Mouse (Mus musculus) MEL (cell line): ENCODE results near the gene Mrm3. TPM values are rescaled to one million over a fixed set of nuclear protein-coding genes. Genes with fewer than 3 reads are reported as not detected.

Experiments
- DNase-seq: peaks from one replicate; pipeline ENCODE4 v3.0.0; 2011; ENCODE audit warnings: low read depth, low spot score
- H3K27ac ChIP-seq: 2 replicates; pipeline ENCODE4 v1.5.1; 2012; ENCODE audit warnings: low read depth, mild to moderate bottlenecking, control low read depth, low read length, moderate library complexity; ENCODE audit not compliant: control insufficient read depth
- H3K27me3 ChIP-seq, 2 experiments: fragments of 150-350 bp in 1 of 2; sonication (generic) in 1 of 2; 2 replicates each; pipeline ENCODE4 v1.6.1; 2012; ENCODE audit warnings: low read length in 2 of 2, mild to moderate bottlenecking in 2 of 2, improper control_type of control experiment in 1 of 2, moderate library complexity in 1 of 2; ENCODE audit not compliant: insufficient read depth in 2 of 2, control insufficient read depth in 1 of 2
- H3K36me3 ChIP-seq, 2 experiments: 2 replicates each; pipeline ENCODE4 v1.6.1; 2012 to 2014; ENCODE audit warnings: low read length in 2 of 2, improper control_type of control experiment in 1 of 2, inconsistent platforms in 1 of 2, mild to moderate bottlenecking in 1 of 2; ENCODE audit not compliant: insufficient read depth in 2 of 2, control insufficient read depth in 1 of 2
- H3K4me1 ChIP-seq, 2 experiments: fragments of 150-350 bp in 1 of 2; sonication (generic) in 1 of 2; 2 replicates each; pipeline ENCODE4 v1.6.1; 2012; ENCODE audit warnings: low read length in 2 of 2, improper control_type of control experiment in 1 of 2, mild to moderate bottlenecking in 1 of 2; ENCODE audit not compliant: insufficient read depth in 2 of 2, control insufficient read depth in 1 of 2
- H3K4me3 ChIP-seq, 2 experiments: fragments of 150-350 bp in 1 of 2; sonication (generic) in 1 of 2; 2 replicates each; pipeline ENCODE4 v1.5.1; 2012; ENCODE audit warnings: low read depth in 2 of 2, low read length in 2 of 2, mild to moderate bottlenecking in 2 of 2, moderate library complexity in 2 of 2, control low read depth in 1 of 2, improper control_type of control experiment in 1 of 2; ENCODE audit not compliant: control insufficient read depth in 1 of 2, insufficient read depth in 1 of 2
- H3K79me2 ChIP-seq: 2 replicates; pipeline ENCODE4 v1.6.1; 2012; ENCODE audit warnings: mild to moderate bottlenecking, low read length, moderate library complexity; ENCODE audit not compliant: control insufficient read depth, poor library complexity, insufficient read depth
- H3K9ac ChIP-seq: 2 replicates; pipeline ENCODE4 v1.6.1; 2012; ENCODE audit warnings: low read depth, mild to moderate bottlenecking, control low read depth, low read length, moderate library complexity; ENCODE audit not compliant: control insufficient read depth, poor library complexity, severe bottlenecking
- H3K9me3 ChIP-seq: fragments of 150-350 bp; sonication (generic); replicated peaks from 2 replicates; pipeline ENCODE4 v1.6.1; 2012; ENCODE audit warnings: mild to moderate bottlenecking, low read length, improper control_type of control experiment, moderate library complexity; ENCODE audit not compliant: insufficient read depth
- CHD2 ChIP-seq: IDR thresholded peaks from 2 replicates; pipeline ENCODE4 v1.6.1; 2011; ENCODE audit warnings: low read length, improper control_type of control experiment
- CTCF ChIP-seq, 3 experiments: IDR thresholded peaks in 2 of 3; conservative IDR thresholded peaks in 1 of 3; 2 replicates each; pipeline ENCODE4 v1.5.1; 2011 to 2012; ENCODE audit warnings: low read length in 3 of 3, low read depth in 2 of 3, mild to moderate bottlenecking in 2 of 3, improper control_type of control experiment in 1 of 3, inconsistent platforms in 1 of 3, mixed read lengths in 1 of 3, moderate library complexity in 1 of 3; ENCODE audit not compliant: control insufficient read depth in 1 of 3, insufficient read depth in 1 of 3, poor library complexity in 1 of 3, severe bottlenecking in 1 of 3
- EP300 ChIP-seq, 2 experiments: IDR thresholded peaks; 2 replicates each; pipeline ENCODE4 v1.6.1; 2011; ENCODE audit warnings: improper control_type of control experiment in 2 of 2, low read length in 2 of 2, low read depth in 1 of 2, mild to moderate bottlenecking in 1 of 2
- GABPA ChIP-seq: IDR thresholded peaks from 2 replicates; pipeline ENCODE4 v1.6.1; 2012; ENCODE audit warnings: low read depth, mild to moderate bottlenecking, inconsistent platforms, low read length, improper control_type of control experiment, moderate library complexity
- GATA1 ChIP-seq: IDR thresholded peaks from 2 replicates; pipeline ENCODE4 v1.6.1; 2011; ENCODE audit warnings: low read depth, low read length, improper control_type of control experiment
- JUND ChIP-seq: IDR thresholded peaks from 2 replicates; pipeline ENCODE4 v1.6.1; 2011; ENCODE audit warnings: low read depth, mild to moderate bottlenecking, improper control_type of control experiment, low read length
- MAFK ChIP-seq: IDR thresholded peaks from 2 replicates; pipeline ENCODE4 v1.6.1; 2011; ENCODE audit warnings: low read depth, mild to moderate bottlenecking, low read length, improper control_type of control experiment, borderline replicate concordance
- MAZ ChIP-seq: IDR thresholded peaks from 2 replicates; pipeline ENCODE4 v1.6.1; 2012; ENCODE audit warnings: low read depth, mild to moderate bottlenecking, inconsistent platforms, low read length, improper control_type of control experiment
- MEF2A ChIP-seq: IDR thresholded peaks from 2 replicates; pipeline ENCODE4 v1.6.1; 2014; ENCODE audit warnings: low read depth, mild to moderate bottlenecking, inconsistent platforms, low read length, improper control_type of control experiment; ENCODE audit not compliant: poor library complexity, insufficient replicate concordance, severe bottlenecking; ENCODE audit errors: extremely low read depth
- MXI1 ChIP-seq: IDR thresholded peaks from 2 replicates; pipeline ENCODE4 v1.6.1; 2011; ENCODE audit warnings: mild to moderate bottlenecking, low read depth, low read length, improper control_type of control experiment
- MYB ChIP-seq: IDR thresholded peaks from 2 replicates; pipeline ENCODE4 v1.6.1; 2011; ENCODE audit warnings: mild to moderate bottlenecking, low read depth, low read length, improper control_type of control experiment
- NELFE ChIP-seq: IDR thresholded peaks from 2 replicates; pipeline ENCODE4 v1.6.1; 2011; ENCODE audit warnings: low read depth, low read length, improper control_type of control experiment
- POLR2A ChIP-seq, 2 experiments: IDR thresholded peaks; 2 replicates each; pipeline ENCODE4 v1.6.1; 2011 to 2012; ENCODE audit warnings: low read length in 2 of 2, mild to moderate bottlenecking in 2 of 2, control low read depth in 1 of 2, improper control_type of control experiment in 1 of 2, low read depth in 1 of 2, moderate library complexity in 1 of 2; ENCODE audit not compliant: control insufficient read depth in 1 of 2, insufficient read depth in 1 of 2, poor library complexity in 1 of 2
- POLR2AphosphoS2 ChIP-seq: IDR thresholded peaks from 2 replicates; pipeline ENCODE4 v1.6.1; 2011; ENCODE audit warnings: low read length, improper control_type of control experiment
- RAD21 ChIP-seq: IDR thresholded peaks from 2 replicates; pipeline ENCODE4 v1.6.1; 2011; ENCODE audit warnings: mild to moderate bottlenecking, low read depth, low read length, improper control_type of control experiment
- RCOR1 ChIP-seq: IDR thresholded peaks from 2 replicates; pipeline ENCODE4 v1.6.1; 2012; ENCODE audit warnings: low read depth, mild to moderate bottlenecking, inconsistent platforms, low read length, improper control_type of control experiment
- SIN3A ChIP-seq: IDR thresholded peaks from 2 replicates; pipeline ENCODE4 v1.6.1; 2012; ENCODE audit warnings: low read length, improper control_type of control experiment, inconsistent platforms
- SMC3 ChIP-seq: IDR thresholded peaks from 2 replicates; pipeline ENCODE4 v1.6.1; 2011; ENCODE audit warnings: low read depth, low read length, improper control_type of control experiment
- TAL1 ChIP-seq: IDR thresholded peaks from 2 replicates; pipeline ENCODE4 v1.6.1; 2012; ENCODE audit warnings: mild to moderate bottlenecking, inconsistent platforms, low read length, moderate library complexity, mixed read lengths
- TBP ChIP-seq: IDR thresholded peaks from 2 replicates; pipeline ENCODE4 v1.8.0; 2011; ENCODE audit warnings: low read depth, low read length, improper control_type of control experiment
- ZC3H11A ChIP-seq: IDR thresholded peaks from 2 replicates; pipeline ENCODE4 v1.6.1; 2012; ENCODE audit warnings: low read depth, mild to moderate bottlenecking, inconsistent platforms, low read length, improper control_type of control experiment
- ZKSCAN1 ChIP-seq: IDR thresholded peaks from 2 replicates; pipeline ENCODE4 v1.6.1; 2012; ENCODE audit warnings: low read depth, mild to moderate bottlenecking, inconsistent platforms, low read length, improper control_type of control experiment, moderate library complexity
- ZMIZ1 ChIP-seq: IDR thresholded peaks from 2 replicates; pipeline ENCODE4 v1.6.1; 2012; ENCODE audit warnings: low read depth, mild to moderate bottlenecking, inconsistent platforms, low read length, improper control_type of control experiment, moderate library complexity
- ZNF384 ChIP-seq: IDR thresholded peaks from 2 replicates; pipeline ENCODE4 v1.6.1; 2012; ENCODE audit warnings: low read depth, mild to moderate bottlenecking, inconsistent platforms, low read length, improper control_type of control experiment
- polyA plus RNA-seq, 2 experiments: library from polyadenylated mRNA; stranded (reverse) in 1 of 2; unstranded in 1 of 2; fragments of >175 nt in 1 of 2; fragments of >200 nt in 1 of 2; gene quantifications; 2 replicates each; pipeline versions ENCODE4 v1.2.1 to v1.2.4; 2012; ENCODE audit warnings: low replicate concordance in 2 of 2, low read depth in 1 of 2; ENCODE audit not compliant: insufficient read length in 2 of 2, insufficient read depth in 1 of 2, missing spikeins in 1 of 2
- total RNA-seq: library from RNA; depleted of rRNA; stranded (reverse); fragments of 300-350 nt; gene quantifications from 2 replicates; pipeline ENCODE4 v1.2.3, GENCODE M21; 2012

The Mrm3 gene
- total and polyA plus RNA-seq, 3 experiments: 27.7 to 65.7 TPM; not detected in 1

DNA sequence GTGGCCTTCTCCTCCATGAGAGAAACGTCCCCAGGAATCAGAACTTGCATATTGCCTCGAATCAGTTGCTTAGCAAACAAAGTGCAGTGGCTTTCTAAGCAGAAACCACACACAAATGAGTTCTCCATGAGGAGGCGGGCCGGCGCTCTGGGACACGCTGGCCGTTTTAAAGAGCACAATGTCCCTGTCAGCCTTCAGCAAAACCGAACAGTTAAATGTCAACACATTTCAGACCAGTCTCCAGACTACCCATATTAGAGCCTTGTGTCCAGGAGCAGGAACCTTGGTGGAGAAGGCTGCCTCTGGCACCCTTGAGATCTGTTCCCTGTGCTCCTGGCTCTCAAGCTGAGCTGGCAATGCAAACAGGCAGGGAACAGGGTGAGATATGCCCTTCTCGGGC lies 53.7 kb downstream of the Mrm3 start:
- Histone ChIP-seq H3K36me3 (peaks cover 0 to 1% of the 10 kb centered on the region in 2 experiments; a peak in 2 of 4 replicates), H3K9ac (no peak overlapping the region), H3K79me2 (no peaks in the 10 kb centered on the region), H3K4me1 (peaks cover 0 to 3% of the 10 kb centered on the region in 2 experiments; a peak in 1 of 4 replicates), H3K27ac (no peak overlapping the region), H3K9me3 (no peaks in the 10 kb centered on the region), H3K4me3 (no peak overlapping the region), H3K27me3 (no peaks in the 10 kb centered on the region)
- TF ChIP-seq CTCF (IDR thresholded peaks at IDR 0.05 in 2 of 3, conservative IDR thresholded peaks at IDR 0.05 in 1 of 3; ENCODE audit: control insufficient read depth in 1 of 3, insufficient read depth in 1 of 3, low read depth in 2 of 3, low read length in 3 of 3, poor library complexity in 1 of 3, severe bottlenecking in 1 of 3): no peak
- TF ChIP-seq POLR2A (IDR thresholded peaks at IDR 0.05; ENCODE audit: control insufficient read depth in 1 of 2, insufficient read depth in 1 of 2, low read depth in 1 of 2, low read length in 2 of 2, poor library complexity in 1 of 2): no peak
- no peak for TF ChIP-seq ZNF384
- no peak for TF ChIP-seq MXI1
- no peak for TF ChIP-seq TBP
- TF ChIP-seq ZC3H11A: no peak
- no peak for TF ChIP-seq ZKSCAN1
- TF ChIP-seq CHD2: no peak
- no peak for TF ChIP-seq GATA1
- TF ChIP-seq POLR2AphosphoS2: no peak
- no peak for TF ChIP-seq SMC3
- no peak for TF ChIP-seq RAD21
- no peak for TF ChIP-seq MAFK
- TF ChIP-seq TAL1: no peak
- no peak for TF ChIP-seq MAZ
- no peak for TF ChIP-seq GABPA
- TF ChIP-seq MEF2A: no peak
- TF ChIP-seq NELFE: no peak
- no peak for TF ChIP-seq MYB
- no peak for DNase-seq

DNA sequence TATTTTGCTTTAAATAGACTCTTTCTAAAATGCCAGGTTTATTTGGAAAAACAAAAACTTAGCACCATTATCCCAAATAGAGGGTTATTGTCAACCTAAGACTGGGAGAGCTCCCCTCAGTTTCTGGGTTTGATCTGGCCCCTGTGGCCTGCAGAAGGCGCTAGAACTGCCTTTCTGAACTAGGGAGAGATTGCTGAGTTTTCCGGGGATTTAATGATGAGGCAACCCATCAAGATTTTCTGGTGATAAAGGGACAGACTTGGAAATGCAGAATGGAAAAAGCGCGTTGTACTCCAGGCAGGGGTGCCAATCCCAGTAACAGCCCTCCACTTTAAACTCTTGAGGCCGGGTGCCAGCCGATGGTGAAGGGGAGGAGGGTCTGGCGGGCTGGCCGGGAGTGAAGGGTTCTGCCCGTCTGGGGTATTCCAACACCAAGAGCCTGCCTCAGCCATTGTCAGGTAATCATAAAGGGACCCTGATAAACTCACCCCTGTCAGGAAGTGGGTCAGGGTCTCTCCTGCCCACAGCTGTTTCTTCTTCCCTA lies 55.0 kb downstream of the Mrm3 start:
- H3K9ac ChIP-seq: no peak overlapping the region
- H3K79me2 ChIP-seq: no peaks in the 10 kb centered on the region
- no peak overlapping the region for H3K27ac ChIP-seq
- no peaks in the 10 kb centered on the region for H3K9me3 ChIP-seq
- H3K4me1 ChIP-seq: peaks cover 0 to 3% of the 10 kb centered on the region in 2 experiments; a peak in 1 of 4 replicates
- no peak overlapping the region for H3K4me3 ChIP-seq
- H3K36me3 ChIP-seq: peaks cover 0 to 1% of the 10 kb centered on the region in 2 experiments; a peak in 2 of 4 replicates
- no peaks in the 10 kb centered on the region for H3K27me3 ChIP-seq
- TF ChIP-seq CTCF (IDR thresholded peaks at IDR 0.05 in 2 of 3, conservative IDR thresholded peaks at IDR 0.05 in 1 of 3; ENCODE audit: control insufficient read depth in 1 of 3, insufficient read depth in 1 of 3, low read depth in 2 of 3, low read length in 3 of 3, poor library complexity in 1 of 3, severe bottlenecking in 1 of 3) (peak in 2 of 3 experiments; percentile 26 to 31; a peak in 2 of 6 replicates), JUND (no peak), CHD2 (no peak), EP300 (IDR thresholded peaks at IDR 0.05; ENCODE audit: low read depth in 1 of 2, low read length in 2 of 2) (no peak), MXI1 (no peak), ZMIZ1 (no peak), GABPA (no peak), RCOR1 (no peak), ZNF384 (no peak), SMC3 (peak; percentile 29; the same call in 1 of the 2 replicates), SIN3A (no peak)
- TF ChIP-seq, all 39 proteins: peak for 2
- DNase-seq: no peak
